Mouse (Mus musculus): Measurements from ENCODE around the gene Plcb3.

Plcb3 gene

DNA sequence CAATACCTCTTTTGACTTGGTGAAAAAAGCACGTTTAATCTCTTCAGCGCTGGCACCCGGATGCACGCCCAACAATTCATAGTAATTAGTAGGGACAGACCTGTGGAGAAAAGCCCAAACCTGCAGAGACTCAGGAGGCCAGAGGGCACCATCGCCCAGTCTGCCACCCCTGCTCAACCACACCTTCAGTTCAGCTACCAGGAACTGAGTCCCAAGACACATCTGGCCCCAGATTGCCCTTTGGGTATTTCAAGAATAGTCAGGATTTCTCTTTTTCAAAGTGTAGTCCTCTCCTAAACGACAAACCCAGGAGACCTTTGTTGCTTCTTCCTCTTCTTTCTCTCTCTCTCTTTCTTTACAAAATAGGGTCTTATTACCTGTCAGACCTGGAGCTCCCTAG, 14.4 kb upstream of the Plcb3 start:
- no peak for DNase-seq (ENCODE audit: low spot score)

DNA sequence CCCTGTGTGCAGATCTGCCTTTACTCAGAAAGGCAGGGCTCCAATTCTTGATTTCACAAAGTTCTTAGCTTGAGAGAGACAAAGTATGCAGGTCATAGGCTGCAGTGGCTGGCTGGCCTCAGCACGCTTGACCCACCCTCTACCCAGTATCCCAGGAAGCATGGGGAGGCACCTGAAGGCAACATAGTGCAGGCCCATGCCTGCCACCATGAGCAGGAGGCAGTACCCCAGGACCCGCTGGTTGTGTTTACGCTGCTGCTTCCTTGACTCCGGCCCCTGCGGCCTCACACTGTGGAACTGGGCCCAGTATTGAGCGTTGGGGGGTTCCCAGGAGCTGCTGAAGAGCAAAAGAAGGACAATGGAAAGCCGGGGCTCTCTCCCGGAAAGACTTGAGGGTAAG, 13.0 kb upstream of the Plcb3 start:
- peak; percentile 79 for DNase-seq (ENCODE audit: low spot score)

DNA sequence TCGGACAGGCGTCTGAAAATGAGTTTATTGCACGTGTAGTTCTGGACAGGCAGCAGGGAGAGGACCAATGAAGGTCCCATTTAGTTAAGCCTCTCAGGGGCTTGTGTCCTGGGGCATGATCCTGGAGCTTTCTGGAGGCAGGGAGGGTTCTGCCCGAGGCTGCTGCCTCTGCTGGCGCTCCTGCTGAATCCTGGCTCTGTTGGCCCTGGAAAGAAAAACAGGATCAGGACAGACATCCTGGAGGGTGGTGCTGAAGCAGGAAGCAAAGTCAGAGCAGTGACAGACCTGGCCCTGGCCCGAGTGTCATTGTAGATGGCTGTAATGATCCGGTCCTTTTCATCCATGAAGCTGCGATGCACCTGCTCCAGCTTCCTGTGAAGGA, 11.6 kb upstream of the Plcb3 start:
- DNase-seq (ENCODE audit: low spot score) = peak; percentile 56

DNA sequence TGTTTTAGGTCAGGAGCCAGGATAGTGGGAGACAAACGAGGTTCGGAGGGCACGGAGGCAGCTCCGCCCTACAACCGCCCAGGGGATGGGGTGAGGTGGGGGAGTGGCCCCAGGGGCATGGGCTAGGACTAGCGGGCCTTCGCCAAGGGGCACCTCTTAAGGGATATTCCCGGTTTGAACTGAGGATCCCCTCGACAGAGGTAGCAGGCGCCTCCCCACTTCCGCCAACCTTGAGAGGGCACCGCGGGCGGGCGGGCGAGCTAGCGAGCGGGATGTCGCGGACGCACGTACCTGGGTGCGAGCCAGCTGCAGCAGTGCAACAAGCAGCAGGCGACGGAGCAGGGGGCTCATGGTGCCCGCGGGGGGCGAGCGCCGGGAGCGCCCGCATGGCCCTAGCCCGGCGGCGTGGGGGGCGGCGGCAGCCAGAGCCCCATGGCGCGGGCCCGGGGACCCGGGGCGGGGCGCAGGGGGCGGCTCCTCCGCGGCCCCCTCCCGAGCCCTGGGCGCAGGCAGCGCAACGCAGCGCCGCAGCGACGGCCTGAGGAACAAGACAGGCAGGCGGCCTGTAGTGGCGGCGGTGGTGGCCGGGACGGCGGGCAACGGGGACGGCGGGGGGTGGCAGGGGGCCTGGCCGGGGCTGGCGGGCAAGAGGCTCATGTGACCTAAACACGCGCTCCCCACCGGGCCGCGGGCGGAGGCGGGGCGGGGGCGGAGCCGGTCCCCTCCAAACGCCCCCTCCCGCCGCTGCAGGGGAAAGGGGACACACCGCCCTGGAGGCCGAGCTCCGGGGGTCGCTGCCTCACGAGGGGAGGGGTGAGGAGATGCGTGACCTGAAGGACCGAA, 11.0 kb upstream of the Plcb3 start, which contains the start of gene Vegfb:
Gene Vegfb (minus strand): TSS at position 591 of the 843 bp plus-strand sequence.
- DNase-seq (ENCODE audit: low spot score) = peak; percentile 72

DNA sequence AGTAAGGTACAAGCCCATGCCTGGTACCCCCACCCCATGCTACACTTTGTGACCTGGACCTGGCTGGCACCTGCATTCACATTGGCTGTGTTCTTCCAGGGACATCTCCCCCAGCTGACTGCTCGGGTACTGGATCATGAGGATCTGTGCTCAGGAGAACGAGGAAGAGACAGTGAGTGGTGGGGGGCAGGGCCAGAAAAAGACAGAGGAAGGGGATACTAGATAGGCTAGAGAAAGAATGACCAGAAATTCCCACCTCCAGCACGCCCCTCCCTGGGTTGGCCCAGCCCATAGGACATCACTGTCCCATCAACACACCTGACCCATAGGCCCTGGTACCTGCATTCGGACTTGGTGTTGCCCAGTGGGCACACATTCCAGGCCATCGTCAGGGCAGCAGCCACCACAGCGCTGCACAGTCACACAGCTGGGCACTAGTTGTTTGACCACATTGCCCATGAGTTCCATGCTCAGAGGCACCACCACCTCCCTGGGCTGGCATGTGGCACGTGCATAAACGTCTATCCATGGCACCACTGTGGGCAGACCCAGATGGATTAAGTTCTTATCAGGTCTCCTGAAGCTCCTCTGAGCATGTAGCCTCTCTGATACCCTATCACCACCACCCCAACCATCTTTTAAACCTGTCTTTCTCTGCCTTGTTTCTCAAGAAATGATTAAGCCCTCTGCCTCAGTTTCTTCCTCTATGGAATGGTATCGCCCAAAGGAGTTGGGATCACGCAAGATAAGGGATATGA, 9.9 kb upstream of the Plcb3 start:
- no peak for DNase-seq (ENCODE audit: low spot score)

DNA sequence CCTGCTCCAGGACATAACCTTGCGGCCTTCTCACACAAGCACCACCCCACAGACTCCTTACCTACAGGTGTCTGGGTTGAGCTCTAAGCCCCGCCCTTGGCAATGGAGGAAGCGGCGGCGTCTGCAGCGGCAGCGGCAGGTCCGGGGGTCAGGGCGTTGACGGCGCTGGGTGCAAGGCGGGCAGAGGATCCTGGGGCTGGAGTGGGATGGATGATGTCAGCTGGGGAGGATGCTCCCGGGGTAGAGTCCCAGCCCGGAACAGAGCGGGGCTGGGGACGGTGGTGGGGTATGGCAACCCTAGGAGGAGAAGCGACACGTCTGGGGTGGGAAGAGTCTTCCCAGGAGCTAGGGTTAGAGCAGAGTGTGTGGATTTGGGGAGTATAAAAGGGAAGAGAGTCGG, 9.0 kb upstream of the Plcb3 start:
- DNase-seq (ENCODE audit: low spot score) = no peak

DNA sequence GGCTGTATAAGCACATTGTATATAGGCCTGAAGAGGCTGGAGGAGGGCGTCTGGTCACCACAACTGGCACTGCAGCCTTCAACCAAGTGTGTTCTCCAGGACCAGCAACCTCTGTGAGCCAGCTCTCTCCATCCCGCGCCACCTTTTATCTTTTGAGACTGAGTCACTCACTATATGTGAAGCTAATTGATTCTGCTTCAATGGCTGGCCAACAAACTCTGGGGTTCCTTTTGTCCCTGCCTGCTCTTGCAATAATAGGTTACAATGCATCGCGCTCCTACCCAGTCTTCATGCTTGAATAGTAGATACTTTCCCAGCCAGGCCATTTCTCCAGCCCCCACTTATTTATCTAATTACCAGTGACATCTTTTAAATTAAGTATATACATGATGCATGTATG, 7.4 kb upstream of the Plcb3 start:
- DNase-seq (ENCODE audit: low spot score) = no peak

DNA sequence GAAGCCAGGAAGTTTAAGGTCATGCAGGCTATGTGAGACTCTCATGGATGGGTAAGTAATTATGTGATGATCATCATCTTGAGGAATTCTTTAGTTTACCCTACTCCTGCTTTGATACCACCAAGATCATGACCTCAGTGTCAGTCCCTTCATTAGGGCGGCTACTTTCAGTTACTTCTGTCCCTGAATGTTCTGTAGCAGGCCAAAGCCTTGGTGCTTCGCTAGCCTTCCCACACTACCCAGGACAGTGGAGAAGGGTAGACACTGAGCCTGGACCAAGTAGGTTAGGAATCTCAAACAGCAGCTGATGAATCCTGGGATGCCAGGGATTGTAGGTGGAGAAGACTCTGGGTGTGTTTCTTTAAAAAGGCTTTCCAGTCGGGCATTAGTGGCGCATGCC, 5.2 kb upstream of the Plcb3 start:
- no peak for DNase-seq (ENCODE audit: low spot score)

DNA sequence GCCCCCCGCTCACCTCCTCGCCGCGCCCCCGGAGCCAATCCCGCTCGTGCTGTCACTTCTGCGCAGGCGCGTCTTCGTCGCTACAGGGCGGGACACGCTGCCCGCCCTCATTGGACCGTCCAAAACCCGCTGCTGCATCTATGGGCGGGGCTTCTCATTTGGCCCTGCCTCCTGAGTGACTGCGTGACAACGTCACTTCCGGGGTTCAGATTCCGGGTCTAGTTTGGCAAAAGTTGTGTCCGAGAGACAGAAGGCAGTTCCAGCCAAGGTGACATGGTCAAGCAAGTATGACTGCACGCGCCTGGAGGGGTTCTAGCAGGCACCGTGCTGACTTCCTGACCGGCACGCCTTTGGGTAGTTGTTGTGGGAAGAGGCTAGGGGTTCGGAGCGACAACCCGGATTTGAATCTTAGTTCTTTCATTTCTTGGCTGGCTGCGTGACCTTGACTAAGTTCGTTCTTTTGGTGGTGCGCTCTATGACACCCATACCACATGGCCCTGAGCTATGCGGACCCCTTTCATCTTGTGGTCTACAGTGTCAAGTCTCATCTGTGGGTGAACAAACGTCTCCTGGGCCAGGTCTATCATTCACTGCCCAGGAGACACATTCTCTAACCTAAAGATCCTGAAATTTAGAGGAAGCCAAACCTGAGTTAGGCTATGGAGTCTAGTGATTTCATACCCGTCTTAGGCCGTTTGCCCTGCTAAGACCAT, 4.3 kb upstream of the Plcb3 start, which contains the start of gene Fkbp2:
Gene Fkbp2 (minus strand): TSS at position 121 of the 713 bp plus-strand sequence.
- peak; percentile 100 for DNase-seq (ENCODE audit: low spot score)

DNA sequence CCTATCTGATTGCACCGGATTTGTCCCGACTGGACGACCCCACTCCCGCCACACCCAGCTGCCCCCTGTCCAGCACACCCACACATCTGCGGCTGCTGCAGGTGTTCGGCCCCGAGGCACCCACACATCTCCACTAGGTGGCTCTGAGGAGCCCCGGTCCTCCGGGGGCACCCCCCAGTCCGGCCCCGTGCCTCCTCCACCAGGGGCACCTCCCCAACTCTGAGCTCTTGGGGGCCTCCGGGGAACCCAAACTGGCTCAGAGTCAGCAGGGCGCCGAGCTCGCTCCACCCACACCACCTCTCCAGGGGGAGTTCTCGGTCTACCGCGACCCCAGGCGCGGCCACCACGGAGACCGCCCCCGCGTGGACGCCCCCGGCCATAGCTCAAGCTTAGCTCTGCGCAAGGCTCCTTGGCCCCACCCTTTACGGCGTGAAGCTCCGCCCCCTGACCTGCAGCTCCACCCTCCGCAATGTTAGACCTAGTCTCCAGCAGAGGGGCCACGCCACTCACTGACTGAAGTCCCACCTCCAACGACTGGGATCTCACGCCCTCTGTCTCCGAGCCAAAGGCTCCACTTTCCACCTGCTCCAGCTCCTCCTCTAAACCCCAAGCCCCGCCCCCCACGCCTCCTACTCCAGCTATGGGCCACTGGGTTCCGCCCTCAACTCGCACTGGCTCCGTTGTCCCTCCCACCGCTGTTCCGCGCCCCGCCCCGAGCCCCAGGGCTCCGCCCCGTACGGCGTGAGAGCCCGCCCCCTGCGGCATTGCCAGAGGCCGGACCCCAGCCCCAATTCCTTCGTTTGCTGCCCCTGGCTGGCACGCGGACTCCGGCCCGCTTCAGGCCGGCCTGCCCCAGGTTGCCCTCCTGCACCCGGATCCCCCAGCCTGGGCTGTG, 3.5 kb upstream of the Plcb3 start:
- peak; percentile 100 for DNase-seq (ENCODE audit: low spot score)

DNA sequence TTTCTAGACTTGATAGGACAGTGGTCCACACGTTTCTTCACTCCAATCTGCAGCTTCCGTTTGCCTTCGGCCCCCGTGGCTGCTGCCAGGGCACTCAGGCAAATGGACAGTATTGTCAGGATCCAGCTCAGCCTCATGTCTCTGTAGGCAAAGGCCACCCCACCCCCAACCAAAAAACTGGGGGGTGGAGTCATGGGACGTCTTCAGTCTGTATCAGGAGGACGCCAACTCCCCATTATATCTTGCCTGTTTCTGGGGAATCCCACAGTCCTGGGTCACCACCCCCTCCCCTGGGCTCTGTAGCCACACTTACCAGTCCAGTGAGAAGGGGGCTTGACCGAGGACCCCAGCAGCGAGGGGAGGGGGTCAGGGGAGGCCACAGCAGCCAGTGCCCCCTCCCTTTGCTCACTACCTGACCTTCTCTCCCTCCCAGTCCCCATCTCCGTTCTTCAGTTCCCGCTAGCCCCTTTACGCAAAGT, 2.8 kb upstream of the Plcb3 start:
- peak; percentile 84 for DNase-seq (ENCODE audit: low spot score)

DNA sequence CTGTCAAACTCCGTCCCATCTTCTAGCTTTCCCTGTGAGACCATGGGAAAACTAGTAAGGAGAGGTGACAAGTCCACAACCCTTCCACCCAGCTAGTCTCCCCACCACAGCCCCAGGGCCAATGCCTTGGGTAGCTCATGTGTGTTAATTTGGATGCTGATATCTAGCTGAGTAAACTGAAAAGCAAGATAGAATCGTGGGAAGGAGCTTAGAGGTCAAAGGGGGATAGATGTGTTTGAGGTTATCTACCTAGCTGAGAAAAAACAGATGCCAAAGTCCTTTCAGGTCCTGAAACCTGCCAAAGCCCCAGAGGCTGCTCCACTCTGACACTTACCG, 2.3 kb upstream of the Plcb3 start:
- no peak for DNase-seq (ENCODE audit: low spot score)

DNA sequence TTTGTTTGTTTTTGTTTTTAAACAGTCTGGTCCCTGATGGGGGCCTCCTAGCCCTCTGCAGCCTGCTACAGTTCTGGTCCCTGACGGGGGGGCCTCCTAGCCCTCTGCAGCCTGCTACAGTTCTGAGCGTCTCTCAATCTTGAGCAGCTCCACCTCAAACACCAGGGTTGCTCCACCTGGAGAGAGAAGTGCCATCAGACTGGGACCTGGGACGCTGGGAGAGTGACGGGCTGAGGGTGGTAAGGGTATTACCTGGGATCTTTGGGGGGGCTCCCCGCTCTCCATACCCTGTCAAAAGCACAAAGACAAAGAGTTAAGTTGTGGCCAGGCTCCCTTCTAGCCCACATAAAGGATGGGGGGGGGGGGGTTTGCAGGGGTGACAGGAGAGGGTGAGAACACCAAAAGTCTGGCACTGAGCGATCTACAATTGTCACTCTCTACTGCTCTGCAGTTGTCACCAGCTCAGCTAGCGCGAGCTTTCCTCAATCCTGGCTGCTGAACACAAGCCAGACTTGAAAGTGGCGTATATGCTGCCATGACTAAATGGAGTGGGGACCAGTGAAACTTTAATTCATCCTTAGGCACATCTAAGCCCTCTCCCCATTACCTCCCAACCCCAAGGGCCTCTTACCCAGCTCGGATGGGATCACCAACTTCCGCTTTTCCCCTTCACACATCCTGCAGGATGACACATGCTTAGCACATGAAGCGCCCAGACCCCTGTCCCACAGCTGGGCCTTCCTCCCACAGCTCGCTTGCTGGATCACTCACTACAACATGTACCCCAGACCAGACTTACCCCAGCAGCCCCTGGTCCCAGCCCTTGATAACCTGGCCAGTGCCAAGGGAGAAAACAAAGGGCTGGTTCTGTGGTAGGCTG, 1.7 kb upstream of the Plcb3 start:
- DNase-seq (ENCODE audit: low spot score) = no peak

DNA sequence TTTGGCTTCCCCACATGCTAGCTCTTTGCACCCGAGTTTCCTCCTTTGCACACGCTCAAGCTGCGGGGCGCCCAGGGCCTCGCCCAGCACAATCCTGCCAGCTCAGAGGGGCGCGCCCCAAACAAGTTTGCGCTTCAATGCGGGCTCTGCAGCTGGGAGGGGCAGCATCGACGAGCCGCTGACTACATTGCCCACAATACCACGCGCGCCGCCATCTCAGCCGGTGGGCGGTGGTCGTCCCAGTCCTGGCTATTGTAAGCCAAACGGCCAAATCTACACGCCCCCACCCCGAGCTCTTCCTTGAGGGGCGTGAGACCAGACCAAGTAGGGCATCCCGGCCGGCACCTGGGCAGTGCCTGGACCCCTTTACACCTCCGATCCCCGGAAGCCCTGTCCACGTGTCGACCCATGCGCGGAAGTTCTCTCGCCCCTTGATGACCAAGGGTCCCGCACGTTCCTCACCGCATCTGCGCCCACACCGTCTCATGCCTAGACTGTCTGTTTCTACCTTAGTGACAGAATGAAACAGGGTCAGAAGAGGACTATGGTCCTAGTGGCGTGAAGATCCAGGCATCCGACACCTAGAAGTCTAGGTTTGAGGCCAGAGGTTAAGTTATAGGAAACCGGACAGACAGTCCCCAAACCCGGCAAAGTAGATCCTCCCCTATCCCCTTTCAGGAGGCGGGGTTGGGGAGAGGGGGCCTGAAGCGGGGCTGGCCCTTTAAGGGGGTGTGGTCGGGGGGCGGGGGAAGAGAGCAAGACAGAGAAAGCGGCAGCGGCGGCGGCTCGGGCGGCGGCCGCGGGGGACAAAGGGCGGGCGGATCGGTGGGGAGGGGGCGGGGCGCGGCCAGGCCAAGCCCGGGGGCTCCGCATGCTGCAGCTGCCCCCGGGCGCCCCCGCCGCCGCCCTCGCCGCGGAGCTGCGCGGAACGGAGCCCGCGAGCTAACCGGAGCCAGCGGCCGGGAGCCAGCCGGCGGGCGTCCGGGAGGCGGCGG, 1.8 kb downstream of the Plcb3 start, which contains the start of gene Ppp1r14b:
Gene Ppp1r14b (plus strand): TSS at position 758 of the 995 bp plus-strand sequence.
- DNase-seq (ENCODE audit: low spot score) = peak; percentile 90

DNA sequence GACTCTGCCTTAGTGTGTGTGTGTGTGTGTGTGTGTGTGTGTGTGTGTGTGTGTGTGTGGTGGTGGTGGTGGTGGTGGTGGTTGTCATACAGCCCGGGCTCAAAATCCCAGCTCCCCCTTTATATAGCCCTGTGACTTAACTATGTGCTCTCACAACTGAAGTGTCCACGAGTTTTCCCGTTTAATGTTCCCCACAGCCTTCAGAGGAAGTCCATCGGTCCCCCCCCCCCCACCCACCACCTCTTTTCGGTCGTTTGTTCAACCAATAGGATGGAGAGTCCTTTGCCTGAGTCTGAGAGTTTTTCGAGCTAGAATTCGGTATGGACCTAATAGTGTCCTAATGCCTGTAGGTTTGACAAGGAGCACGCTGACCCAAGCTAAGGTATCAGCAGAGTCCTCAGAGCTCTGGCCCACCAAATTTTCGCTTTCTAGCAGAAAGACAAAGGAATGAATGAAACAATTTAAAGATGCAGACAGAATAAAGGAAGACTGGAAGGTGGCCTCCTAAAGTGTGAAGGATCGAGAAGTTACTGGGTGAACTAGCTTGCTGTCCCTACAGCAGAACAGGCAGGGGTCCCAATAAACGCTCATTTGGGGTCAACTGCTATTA, 2.6 kb downstream of the Plcb3 start:
- no peak for DNase-seq (ENCODE audit: low spot score)

DNA sequence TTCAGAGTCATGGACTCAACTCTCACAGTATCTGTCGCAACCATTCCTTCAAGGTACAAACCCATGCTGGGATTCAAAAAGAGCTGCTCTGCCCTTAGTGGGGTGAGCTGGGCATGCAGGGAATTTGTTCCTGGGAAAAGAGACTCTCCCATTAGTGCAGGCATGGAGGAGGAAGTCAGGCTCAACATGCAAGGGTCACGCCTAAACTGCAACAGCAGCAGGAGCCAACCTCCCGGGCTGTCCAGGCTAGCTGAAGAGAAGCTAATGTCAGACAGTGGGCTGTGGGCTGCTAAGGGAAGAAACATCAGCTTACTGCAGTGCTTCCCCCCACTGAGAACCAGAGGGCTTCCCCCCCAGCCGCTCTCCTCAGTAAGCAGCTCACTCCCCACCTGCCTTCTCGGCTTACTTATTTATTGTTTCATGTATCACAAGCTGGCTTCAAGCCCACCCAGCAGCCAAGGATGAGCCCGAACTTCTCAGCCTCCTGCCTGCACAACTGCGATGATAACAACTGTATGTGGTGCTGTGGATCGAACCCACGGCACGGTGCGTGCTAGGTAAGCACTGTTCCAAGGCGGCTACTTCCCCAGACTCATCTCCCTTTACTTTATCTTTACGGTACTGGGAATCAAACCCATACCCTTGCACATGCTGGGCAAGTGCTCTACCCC, 3.9 kb downstream of the Plcb3 start:
- DNase-seq (ENCODE audit: low spot score) = no peak

DNA sequence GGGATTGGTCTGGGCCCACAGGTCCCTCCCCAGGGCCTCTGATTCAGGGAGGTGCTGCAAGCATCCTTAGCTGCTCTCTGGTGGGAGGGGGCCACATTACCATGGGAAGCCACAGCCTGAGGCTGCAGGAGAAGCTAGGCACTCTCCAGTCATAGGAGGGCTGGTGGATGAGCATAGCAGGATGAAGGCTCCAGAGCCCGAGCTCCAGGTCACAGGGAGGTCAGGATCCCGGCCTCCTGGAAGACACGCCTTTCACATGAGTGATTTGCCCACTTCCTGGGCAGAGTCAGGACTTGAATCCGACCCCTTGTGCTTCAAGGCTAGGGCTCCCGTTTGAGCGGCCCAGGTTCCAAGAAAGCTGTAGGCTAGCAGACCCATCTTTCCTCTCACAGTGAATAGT, 4.6 kb downstream of the Plcb3 start:
- DNase-seq (ENCODE audit: low spot score) = no peak

DNA sequence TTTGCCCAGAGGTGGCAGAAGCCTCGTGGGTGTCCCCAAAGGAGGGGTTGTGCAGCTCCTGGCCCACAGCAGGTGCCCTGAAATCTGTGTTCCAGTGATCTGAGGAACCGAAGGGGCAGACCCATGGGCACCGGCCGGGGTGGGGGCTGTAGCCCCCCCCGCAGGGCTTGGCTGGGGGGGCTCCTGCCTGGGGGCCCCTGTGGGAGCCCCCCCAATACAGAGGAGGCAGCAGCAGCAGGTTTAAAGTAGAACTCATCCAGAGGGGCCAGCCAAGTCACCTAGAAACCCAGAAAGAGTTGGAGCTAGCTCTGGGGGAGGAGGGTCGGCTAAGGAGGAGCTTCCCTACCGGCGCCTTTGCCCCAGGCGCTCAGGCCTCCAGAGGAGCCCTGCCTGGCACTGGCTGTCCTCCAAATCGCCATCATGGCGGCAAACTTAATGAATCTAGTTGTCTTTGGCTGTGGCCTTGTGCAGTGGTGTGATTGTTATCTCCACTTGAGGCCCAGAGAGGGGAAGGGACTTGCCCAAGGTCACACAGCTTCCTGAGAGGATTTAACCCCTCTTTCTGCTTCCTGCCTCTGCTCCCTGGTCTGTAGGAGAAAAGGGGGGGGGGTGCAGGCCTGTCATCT, 5.7 kb downstream of the Plcb3 start:
- no peak for DNase-seq (ENCODE audit: low spot score)
